Mouse (Mus musculus) adrenal gland, postnatal 0 days (tissue): ENCODE measurements around the gene Erich4. TPM values are rescaled to one million over a fixed set of nuclear protein-coding genes. Genes with fewer than 3 reads are reported as not detected.

Experiments
- polyA plus RNA-seq: library from polyadenylated mRNA; unstranded; fragments of >200 nt; fragmentation: Nextera tagmentation; extraction: Ambion mirVana; gene quantifications from 2 replicates; pipeline ENCODE4 v1.2.1, GENCODE M21; 2015

The Erich4 gene
- 0.19 TPM in 1 of 2 replicates, not detected in the other for polyA plus RNA-seq

DNA sequence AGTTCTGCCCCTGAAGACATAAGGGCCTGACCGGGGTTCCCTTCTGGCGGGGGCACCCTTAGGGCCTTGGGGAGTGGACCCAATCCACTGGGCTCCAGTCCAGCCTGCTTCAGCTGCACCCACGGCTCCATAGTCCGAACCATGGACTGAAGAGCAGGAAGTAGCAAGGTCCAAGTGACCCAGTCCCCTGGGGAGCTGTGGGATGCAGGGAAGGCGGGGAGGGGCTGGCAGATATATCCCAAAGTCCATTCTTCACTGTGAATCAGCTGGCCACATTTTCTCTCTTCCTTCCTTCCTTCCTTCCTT, at the start of gene Erich4:
Gene Erich4 (minus strand): TSS at position 187 of the 306 bp plus-strand sequence.

DNA sequence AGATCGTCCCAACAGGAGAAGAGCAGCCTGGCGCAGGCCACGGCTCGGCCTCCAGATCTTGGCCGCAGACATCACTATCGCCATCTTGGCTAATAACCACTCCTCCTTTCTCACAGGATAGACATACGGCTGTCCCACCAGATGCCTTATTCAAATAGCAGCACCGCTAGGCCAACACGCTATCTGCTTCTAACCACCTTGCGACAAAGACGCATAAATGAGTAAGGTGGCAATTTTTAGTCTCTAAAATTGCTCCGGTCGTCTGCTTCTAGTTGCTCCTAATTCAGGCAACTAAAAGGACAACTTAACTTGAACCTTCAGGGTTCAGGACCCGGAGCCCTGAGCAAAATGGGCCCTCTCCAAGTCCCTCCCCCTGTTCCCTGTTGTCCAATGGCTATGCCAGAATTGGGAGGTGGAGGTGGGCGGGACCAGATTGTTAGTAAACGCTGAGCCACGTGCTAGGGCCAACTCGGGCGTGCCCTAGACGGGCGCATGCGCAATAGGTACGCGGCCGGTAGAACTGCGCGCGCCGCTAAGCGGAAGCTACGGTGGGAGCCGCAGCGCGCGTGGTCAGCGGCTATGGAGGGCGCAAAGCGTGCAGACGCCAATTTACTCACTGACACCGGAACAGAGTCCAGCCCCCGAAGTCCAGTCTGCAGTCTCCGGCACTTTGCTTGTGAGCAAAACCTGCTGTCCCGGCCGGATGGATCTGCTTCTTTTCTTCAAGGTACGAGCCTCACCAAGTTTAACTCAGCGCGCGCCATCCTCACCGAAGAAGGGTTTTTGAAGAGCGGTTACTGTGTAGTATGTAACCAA, 43.2 kb upstream of the Erich4 start, which contains the start of the genes Bckdha and Exosc5:
Gene Bckdha (minus strand): TSS at position 325 of the 816 bp plus-strand sequence.
Gene Exosc5 (plus strand): TSS at position 508 of the 816 bp plus-strand sequence.

DNA sequence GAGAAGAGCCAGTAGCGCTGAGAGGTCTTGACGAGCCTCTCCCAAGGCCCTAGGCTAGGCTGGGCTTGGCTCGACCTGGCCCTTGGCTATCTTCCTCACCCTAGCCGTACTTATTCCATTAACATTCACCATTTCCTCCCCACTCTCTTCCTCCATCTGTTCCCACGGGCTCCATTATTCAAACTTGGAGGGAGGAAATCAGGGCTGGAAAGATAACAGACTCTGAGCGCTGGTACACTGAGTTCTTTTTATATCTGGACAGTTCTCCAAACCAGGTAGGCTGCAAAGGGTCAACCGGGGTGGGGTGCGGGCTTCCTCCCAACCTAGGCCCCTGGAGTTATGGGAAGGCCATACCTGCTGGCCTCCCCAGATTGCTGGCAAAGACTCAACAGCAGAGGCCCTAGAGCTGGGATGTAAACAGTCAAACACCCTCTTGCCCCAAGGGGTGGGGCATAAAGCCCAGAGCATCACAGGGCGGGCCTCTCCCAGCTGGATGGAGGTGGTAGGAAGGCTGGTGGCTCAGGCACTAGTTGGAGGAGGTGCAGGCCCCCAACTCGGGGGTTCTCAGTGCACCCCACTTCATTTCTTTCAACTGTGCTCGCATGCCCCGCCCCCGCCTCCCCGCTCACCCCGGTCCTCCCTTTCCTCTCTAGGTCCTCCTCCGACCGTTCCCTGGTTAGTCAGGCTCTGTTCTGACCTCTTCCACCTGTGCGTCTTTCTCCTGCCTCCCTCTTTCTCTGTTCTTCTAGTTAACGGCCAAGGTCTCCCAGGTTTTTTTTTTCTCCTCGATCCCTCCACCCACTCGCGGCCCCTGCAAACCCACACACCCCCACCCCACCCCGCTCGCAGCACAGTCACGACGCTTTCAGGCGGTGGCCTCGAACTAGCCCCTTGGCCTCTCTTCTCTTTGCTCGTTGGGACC, 11.1 kb upstream of the Erich4 start, which contains the start of gene B3gnt8:
Gene B3gnt8 (plus strand): TSS at position 146 of the 922 bp plus-strand sequence.

DNA sequence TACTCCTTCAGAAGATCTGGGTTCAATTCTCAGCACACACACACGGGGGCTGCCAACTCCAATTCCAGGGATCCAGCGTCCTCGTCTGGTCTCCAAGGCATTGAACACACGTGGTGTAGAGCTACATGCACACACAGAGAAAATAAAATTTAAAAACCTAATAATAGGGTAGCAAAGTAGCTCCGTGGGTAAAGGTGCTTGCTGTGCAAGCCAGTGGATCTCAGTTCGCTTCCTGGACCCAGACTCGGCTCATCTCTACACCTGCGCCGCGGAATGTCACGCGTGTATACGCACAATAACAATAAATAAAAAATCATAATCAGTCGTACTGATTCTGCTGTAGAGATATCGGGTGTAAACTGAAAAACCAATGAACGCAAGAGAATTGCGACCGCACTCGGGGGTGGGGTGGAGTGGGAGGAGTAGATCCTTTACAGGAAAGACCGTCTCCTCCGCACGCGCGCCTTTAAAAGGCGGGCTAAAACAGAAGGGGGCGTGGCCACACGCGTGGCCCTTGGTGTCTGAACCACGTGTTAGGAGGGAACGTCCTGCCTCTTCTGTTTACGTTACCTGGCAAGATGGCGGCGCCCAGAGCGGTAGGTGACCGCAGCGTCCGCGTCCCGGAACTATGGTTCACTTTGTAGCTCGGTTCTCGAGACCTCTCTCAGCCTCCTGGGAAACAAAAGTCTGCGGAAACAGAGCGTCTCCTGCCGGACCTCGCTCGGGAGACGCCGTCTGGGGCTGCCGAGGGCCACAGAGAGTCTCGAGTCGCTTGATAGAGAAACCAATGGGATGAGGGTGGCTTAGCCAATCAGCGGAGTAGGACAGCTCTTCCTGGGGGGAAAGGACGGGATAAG, 3.4 kb upstream of the Erich4 start, which contains the start of gene Dmac2:
Gene Dmac2 (plus strand): TSS at position 550 of the 857 bp plus-strand sequence.

Other genes starting within 250 kb of the Erich4 start
- 0.87 and 12.3 TPM in 2 replicates for gene Cnfn, start 246.2 kb downstream of the Erich4 start, polyA plus RNA-seq
- gene Lipe, start 217.2 kb downstream of the Erich4 start, polyA plus RNA-seq, result 12.9 and 34.8 TPM in 2 replicates
- gene Cxcl17, start 203.0 kb downstream of the Erich4 start, polyA plus RNA-seq, result 0.43 TPM in 1 of 2 replicates, not detected in the other
- 9.0 and 17.7 TPM in 2 replicates for gene Ceacam1, start 138.3 kb downstream of the Erich4 start, polyA plus RNA-seq
- gene Ceacam2, start 76.0 kb downstream of the Erich4 start, polyA plus RNA-seq, result 0.08 TPM in 1 of 2 replicates, not detected in the other
- gene Dmac2, start 3.5 kb upstream of the Erich4 start, polyA plus RNA-seq, result 19.7 and 31.0 TPM in 2 replicates
- gene B3gnt8, start 10.8 kb upstream of the Erich4 start, polyA plus RNA-seq, result 8.3 and 15.6 TPM in 2 replicates
- 86.9 and 135 TPM in 2 replicates for gene Bckdha, start 43.1 kb upstream of the Erich4 start, polyA plus RNA-seq
- 77.2 and 88.6 TPM in 2 replicates for gene Exosc5, start 43.3 kb upstream of the Erich4 start, polyA plus RNA-seq
- gene Tmem91, start 59.3 kb upstream of the Erich4 start, polyA plus RNA-seq, result 2.2 and 3.2 TPM in 2 replicates
- gene B9d2, start 64.9 kb upstream of the Erich4 start, polyA plus RNA-seq, result 38.3 and 53.7 TPM in 2 replicates
- 2.7 and 4.4 TPM in 2 replicates for gene Tgfb1, start 71.1 kb upstream of the Erich4 start, polyA plus RNA-seq
- 16.5 and 21.0 TPM in 2 replicates for gene Ccdc97, start 103.2 kb upstream of the Erich4 start, polyA plus RNA-seq
- 32.7 and 43.2 TPM in 2 replicates for gene Hnrnpul1, start 138.9 kb upstream of the Erich4 start, polyA plus RNA-seq
- 101 and 135 TPM in 2 replicates for gene Axl, start 172.8 kb upstream of the Erich4 start, polyA plus RNA-seq
- gene Cyp2s1, start 201.0 kb upstream of the Erich4 start, polyA plus RNA-seq, result 6.0 and 8.0 TPM in 2 replicates